Mouse (Mus musculus): ENCODE measurements around the gene Atxn2.

Gene Atxn2

DNA sequence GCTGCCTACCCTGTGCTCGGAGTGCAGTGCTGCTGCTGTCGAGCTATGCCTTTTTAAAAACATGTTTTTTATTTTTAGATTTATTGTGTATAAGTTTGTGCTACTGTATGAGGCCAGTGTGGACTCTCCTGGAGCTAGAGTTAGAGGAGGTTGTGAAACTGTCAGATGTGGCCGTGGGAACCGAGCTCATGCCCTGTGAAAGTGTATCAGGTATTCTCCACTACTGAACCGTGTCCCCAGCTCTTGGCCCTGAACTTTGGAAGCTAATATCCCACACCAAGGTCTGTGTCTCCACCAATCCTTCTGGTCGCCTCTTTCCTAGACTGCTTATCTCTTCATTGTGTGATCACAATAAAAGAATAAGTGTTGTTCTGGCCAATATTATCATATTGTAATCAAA lies 51.8 kb downstream of the Atxn2 start:
- no peak for DNase-seq (ENCODE audit: low read depth, low spot score)

DNA sequence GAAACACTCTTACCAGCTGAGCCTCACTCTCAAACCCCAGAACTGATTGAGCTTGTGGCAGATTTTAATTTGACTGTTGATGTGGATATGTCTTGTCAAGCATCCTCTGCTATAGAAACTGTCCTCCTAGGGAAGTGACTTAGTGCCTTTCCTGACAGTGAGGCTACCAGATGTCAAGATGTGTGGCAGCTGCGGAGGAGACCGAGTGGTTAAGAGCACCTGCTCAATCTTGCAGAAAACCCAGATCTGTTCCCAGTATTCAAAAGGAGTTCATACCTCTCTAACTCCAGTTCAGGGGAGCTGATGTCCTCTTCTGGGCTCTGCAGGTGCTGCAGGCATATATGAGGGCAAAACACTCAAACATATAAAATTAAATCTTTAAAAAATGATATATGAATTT lies 53.9 kb downstream of the Atxn2 start:
- no peak for DNase-seq (ENCODE audit: low read depth, low spot score)

DNA sequence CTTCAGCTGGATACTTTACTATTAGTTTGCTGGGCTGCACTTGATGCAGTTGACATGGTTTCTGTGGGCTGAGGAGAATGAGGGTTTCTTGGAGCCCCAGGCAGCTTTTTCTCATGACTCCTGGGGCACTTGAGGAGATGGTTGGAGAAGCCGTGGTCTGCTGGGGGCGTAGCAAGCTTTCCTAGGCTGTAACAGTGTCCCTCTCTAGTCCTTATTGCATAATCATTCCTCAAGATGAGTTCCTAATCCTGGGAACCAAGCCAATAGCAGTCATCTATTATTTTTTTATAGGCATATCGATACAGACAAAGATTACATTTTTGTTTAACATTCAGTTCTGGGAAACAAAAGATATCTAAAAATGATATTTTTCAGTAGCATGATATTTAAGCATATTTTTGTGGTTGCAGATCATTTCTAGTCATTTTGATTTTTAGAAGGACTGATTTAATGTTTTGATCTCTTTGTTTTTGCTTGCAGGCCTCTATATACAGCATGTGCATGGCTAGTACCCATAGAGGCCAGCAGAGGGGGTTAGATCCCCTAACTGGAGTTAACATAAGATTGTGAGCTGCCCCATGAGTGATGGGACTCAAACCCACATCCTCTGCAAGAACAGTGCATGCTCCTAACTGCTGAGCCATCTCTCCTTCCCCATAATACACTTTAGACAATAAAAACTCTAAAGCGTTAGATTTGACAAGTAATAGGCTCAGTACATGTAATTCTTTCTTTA lies 55.1 kb downstream of the Atxn2 start:
- DNase-seq (ENCODE audit: low read depth, low spot score): no peak

DNA sequence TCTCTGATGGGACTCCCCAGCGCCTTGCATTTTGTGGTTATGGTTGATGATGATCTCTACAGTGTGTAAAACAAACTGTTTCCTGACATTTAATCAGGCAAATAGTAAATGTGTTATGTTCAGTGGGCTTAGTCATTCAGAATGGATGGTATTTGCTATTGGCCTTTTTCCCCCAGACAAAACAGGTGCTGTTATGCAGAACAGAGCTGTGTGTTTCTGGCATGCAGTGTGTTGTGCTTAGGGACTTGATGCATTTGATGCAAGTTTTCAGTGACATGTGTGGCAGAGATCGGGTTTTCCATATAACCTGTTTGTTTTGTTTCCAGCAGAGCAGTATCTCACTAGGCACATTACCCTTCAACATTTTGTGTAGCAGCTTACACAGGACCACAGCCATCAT lies 56.4 kb downstream of the Atxn2 start:
- DNase-seq (ENCODE audit: low read depth, low spot score): no peak

DNA sequence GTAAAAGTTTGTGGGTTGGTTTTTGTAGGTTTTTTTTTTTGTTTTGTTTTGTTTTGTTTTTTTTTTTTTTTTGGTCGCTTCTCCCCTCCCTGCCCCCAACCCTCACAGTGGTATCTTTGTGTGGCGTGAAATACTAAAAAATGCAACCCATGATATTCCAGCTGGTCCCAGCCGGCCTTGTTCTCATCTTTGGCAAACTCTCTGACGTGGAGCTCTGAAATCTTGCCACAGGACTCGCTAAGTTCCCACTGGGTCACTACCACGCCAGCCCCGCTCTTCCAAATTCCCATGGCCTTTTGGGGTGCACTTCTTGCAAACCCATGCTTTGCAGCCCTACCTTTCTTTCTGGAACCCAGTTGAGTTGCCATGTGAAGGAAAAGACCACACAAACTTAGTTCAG lies 58.7 kb downstream of the Atxn2 start:
- DNase-seq (ENCODE audit: low read depth, low spot score): no peak

DNA sequence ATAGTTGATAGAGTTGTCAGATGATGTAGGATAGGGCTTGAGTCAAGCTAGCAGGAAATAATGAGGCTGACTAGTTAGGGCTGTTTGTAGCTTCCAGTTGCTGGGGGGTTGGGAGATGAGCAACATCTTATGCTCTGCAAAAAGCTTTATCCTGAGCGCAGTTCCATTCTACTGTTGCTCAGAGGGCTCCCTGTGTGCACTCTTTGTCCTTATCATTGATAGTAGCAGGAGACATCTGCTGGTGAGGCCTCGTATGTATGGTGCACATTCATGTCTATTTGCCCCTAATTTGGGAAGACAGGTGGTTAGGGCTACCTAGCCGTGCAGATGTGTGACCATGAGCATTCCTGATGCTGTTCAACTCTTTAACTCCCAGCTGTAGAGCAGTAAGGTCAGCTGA lies 60.5 kb downstream of the Atxn2 start:
- DNase-seq (ENCODE audit: low read depth, low spot score): no peak

DNA sequence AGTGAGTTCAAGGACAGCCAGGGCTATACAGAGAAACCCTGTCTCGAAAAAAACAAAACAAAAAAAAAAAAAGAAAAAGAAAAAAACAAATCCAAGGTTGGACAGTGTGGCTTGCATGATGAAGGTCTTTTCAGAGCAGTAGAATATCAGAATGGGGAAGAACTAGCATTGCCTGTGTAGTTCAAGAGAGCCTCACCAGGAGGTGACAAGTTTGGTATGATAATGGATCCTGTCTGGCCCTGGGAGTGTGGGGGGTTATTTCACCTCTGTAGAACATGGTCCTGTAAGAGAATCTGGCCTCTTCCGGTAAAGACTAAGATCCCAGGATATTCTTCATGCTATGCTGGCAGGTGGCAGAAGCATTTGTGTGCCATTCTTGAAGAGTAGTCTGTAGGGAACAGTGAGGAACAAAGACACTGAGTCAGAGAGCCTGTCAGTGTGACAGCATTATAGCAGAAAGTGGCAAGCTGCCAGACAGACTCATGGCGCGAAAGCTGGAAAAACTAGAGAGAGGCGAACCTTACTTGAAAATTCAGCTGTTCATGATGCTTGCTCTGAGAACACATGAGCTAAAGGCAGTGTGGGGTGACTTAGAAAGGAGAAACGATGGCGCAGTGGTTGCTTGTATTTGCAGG lies 67.5 kb downstream of the Atxn2 start:
- no peak for DNase-seq (ENCODE audit: low read depth, low spot score)

DNA sequence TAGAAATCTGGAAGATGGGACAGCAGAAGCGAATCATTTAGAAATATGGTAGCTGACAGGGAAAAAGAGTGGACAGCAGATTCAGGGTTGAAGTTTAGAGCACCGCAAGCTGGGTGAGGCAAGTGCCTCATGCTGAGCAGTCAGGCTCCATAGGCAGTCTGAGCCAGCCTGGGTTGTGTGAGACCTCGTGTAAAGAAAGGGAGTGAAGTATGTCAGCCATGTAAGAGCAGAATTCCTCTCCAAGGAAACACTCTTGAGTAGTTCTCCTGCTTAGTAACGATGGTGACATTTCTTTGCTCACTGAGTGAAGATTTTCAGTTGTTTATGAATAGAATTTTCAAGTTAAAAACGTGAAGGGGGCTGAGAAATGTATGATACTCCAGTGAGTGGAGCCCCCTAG lies 69.0 kb downstream of the Atxn2 start:
- DNase-seq (ENCODE audit: low read depth, low spot score): no peak

DNA sequence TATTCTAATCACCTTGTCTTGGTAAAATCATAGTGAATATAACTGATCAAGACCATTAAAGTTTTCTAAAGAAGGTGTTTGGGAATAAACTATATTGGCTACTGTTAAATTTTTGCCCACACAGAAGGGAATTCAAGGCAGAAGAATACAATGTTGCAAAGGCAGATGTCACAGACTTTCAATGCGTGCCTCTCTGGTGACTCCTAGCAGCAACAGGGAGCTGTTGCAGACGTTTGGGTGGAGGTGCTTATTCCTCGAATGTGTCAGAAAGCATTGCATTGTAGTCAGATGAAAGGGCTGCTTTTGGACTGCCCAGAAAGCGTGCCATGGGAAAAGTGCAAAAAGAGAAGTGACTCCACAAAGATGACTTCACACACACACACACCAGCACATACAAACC lies 71.3 kb downstream of the Atxn2 start:
- DNase-seq (ENCODE audit: low read depth, low spot score): no peak

DNA sequence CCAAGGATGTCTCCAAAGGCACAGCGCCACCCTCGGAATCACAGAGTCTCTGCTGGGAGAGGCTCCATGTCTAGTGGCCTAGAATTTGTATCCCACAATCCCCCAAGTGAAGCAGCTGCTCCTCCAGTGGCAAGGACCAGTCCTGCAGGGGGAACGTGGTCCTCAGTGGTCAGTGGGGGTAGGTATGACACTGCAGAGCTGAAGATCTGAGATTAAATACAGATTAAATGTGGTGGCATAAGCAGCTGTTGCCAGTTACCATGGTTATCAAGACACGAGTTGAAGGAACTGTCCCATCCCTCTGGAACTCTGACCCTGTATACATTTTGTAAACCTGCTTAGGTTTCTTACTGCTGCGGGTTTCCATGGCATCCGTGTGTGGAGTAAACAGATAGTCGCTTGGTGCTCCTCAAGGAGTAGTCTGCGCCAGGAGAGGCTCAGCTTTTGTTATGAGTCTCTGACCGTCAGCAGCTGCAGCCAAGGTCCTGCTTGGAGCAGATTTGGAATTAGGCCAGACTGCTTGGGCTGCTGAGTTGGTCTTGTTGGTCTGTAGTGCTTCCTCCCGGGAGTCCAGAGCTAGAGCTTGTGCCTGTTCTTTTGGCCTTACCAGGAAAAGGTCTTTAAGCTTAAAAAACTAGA lies 72.8 kb downstream of the Atxn2 start:
- DNase-seq (ENCODE audit: low read depth, low spot score): no peak

DNA sequence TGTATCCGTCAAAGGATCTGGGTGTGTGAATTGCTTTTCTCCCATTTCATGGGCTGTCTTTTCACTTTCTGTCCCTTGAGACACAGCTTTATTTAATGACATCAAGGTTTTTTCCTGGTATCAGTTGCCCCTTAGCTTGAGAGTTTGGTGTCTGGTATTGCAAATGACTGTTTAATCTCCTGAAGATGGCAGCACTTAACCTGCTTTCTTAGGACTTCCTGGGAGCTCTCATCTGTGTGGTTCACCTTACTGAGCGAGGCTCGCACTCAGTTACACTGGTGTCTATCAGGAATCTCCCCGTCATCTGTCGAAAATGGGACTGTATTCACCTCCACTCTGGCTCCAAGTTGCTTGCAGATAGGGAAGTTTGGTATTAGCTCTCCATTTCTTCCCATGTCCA lies 79.9 kb downstream of the Atxn2 start:
- no peak for DNase-seq (ENCODE audit: low read depth, low spot score)

DNA sequence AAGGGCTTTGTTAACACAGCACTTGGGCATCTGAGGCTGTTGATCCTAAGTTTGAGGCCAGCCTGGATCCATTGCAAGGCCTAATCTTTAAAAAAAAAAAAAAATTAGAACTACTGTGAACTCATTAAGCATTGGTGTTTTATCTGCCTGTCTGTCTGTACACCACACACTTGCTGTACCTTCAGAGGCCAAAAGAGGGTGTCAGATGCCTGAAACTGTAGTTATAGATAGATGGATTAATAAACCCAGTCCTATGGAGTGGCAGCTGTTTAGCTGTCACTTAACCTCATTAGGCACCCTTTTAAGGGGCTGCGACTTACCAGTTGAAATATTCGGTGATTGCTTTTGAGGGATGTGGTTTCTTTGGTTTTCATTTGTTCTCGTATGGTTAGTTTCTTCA lies 84.7 kb downstream of the Atxn2 start:
- no peak for DNase-seq (ENCODE audit: low read depth, low spot score)

DNA sequence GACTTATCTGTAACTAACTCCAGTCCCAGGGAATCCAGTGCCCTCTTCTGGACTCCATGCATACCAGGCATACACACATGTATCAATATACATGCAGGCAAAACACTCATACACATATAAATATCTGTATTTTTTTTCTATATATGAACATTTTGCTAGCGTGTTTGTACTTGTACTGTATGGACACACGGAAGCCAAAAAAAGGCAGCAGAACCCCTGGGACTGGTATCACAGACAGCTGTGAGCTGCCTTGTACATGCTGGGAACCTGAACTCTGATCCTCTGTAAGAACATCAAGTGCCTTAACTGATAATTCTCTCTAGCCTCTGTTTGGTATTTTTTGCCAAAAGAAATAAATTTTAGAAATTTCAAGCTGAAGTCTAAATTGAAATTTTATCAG lies 87.3 kb downstream of the Atxn2 start:
- DNase-seq (ENCODE audit: low read depth, low spot score): no peak

DNA sequence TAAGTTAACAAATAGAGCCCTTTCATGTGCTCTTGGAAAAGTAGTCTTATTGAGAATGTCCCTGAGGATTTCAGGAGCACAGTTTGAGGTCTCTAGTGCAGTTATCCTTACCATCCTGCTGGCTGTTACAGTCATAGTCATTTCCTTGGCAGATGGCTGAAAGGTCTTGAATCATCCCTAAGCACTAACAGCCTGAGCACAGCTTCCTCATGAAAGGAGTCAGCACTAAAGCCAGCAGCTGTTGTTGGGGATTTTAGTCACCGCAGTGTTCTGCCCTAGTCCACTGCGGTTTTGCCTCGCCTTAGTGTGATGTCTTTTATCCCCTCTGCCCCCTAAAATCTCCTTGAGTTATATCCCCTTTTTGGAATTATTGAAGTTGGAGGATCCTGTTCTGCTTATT lies 96.0 kb downstream of the Atxn2 start:
- no peak for DNase-seq (ENCODE audit: low read depth, low spot score)

DNA sequence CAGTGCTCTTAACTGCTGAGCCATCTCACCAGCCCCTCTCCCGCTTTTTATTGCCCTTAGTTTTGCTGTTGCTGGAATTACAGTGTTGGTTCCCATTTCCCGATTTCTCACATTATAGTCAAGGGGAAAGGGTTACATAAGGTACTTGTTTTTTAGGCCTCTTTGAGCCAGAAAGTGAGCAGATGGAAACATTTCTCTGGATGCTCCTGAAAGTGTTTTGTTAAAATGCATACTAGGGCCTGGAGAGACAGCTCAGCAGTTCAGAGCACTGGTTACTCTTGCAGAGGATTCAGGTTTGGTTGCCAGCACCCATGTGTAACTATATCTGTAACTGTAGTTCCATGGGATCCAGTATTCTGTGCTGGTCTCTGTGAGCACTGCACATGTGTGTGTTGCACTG lies 97.1 kb downstream of the Atxn2 start:
- no peak for DNase-seq (ENCODE audit: low read depth, low spot score)

DNA sequence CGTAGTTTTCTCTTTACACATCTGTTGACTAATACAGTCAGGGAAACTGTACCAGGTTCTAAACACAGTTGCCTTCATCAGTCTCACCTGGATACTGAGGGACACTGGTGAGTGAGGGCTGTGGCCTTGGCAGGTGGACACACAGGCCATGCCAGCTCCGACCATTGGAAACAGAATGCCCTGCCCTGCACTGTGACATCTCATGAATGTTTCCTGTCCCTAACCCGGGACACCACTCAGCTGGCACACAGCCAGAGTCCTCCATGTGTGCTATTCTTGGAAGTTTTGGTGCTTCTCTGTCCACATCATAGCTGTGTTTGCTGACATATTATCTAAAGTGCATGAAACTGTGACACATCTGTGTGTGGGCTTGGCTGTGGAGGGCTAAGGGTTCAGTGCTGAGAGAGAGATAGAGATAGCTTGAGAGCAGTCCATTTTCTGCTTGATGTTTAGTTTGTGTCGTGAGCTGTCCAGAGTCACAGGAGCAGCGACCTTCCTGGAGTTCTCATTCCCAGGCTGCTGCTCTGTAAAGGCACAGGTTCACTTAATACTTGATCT lies 98.6 kb downstream of the Atxn2 start:
- no peak for DNase-seq (ENCODE audit: low read depth, low spot score)

DNA sequence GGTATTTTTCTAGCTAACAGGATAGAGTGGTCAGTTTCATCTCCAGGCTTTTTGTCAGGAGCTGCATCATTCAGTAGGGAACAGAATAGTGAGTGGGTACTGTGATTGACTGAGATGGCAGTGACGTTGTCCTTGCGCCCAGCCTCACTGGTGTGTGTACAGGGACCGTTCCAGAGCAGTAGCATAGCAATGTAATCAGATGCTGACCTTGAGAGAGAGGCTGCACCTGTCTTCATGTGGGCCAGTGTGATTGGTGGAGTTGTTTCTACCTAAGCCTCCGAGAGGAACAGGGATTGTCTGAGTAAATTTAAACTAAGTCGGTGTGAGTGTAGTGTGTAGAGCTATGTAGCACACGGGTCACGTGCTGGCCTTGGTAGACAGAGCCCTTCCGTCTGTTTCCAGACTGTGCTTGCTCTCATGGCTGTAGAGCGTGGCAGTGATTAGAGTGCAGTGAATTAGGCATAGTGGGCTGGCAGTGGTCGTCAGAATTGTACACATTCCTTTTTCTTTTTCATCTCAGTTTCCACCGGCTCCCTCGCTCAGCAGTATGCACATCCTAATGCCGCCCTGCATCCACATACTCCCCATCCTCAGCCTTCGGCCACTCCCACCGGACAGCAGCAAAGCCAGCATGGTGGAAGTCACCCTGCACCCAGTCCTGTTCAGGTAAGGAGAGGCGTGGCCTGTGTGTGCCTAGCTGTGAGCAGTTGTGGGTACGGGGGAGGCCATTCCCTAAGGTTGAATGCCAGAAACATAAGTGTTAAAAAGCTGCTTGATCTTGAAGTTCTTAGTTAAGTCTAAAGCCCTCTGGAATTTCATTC lies 99.4 kb downstream of the Atxn2 start:
- no peak for DNase-seq (ENCODE audit: low read depth, low spot score)

DNA sequence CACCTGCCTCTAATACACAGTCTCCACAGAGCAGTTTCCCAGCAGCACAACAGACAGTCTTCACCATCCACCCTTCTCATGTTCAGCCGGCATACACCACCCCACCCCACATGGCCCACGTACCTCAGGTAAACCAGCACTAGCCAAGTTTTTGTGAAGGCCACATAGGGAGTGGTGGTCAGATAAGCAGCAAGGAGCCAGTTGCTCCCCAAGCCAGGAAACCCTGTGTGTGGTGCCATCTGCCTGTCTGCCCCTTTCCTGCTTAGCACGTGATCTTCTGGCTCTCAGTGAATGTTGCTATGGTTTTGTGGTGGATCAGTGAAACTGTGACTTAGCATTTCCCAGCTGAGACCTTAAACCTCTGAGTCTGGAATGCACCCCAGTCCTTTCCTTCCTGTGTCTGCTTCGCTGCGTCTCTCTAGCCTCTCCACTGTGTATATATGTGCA lies 100.4 kb downstream of the Atxn2 start:
- DNase-seq (ENCODE audit: low read depth, low spot score): no peak

DNA sequence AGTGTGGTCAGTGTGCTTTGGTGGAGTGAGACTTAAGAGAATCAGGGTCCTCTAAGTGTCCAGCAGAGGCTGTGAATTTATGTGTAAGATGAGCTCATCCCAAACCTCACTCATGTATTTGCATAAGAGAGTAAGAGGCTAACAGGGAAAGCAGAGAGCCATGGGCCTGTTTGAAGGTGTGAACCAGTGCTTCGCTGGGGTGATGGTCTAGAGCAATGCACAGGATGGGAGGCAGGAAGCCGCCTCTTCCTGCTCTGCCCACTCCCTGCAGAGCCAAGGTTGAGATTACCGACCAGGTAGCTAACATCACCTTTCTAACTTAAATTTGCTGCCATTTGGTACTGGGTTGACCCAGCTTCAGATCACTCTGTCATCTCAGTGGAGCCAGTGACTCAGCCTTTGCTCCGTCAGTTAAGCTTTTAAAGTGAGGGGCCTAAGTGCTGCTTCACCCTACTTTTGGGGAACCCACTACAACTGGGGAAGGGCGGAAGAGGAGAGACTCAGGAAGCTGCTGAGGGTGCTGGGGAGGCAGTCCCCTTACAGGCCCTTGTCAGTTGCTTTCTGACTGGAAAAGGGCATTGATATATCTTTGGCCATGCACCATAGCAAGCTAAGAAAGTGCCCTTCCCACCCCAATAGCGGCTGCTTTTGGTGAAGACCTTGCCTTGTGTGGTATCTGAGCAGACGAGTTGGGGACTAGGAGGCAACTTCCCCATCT lies 101.5 kb downstream of the Atxn2 start:
- no peak for DNase-seq (ENCODE audit: low read depth, low spot score)

DNA sequence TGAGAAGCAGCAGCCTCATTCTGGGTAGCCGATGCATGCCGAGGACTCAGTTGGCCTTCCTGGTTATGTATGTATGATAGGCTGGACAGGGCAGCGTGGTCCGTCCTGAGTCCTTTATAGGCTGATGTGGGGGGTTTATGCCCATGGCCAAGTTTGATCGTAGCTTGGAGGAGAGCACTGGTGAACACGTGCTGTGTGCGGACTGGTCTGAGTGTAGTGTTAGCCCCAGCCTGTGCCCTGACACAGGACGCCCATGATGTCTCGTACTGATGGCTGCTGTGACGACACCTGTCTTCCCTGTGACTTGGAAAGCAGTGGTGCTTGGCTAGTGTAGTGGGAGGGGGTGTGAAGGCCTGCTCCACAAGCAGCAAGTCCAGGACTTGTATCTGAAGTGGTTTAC lies 102.6 kb downstream of the Atxn2 start:
- no peak for DNase-seq (ENCODE audit: low read depth, low spot score)

DNA sequence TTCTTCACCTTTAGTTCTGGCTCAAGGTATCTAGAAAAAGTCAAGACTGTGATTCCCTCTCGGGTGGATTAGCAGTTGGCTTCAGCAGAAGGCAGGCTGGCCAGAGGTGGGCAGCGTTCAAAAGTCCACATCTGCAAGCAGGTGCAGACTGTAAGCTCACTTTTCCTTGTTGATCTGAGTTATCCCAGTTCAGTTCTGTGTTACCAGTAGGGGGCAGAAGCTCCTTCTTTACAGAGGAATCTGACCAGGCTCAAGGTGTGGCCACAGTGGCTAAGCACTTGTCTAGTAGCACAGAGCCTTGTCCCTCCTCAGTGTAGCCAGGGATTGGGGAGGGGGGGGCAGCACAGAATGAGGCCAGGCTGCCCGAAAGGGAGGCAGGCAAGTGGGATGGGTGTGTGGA lies 103.9 kb downstream of the Atxn2 start:
- peak; percentile 42 for DNase-seq (ENCODE audit: low read depth, low spot score)
